Mouse (Mus musculus) kidney, embryonic 14.5 days (tissue): ENCODE measurements around the gene Cd19. TPM values are rescaled to one million over a fixed set of nuclear protein-coding genes. Genes with fewer than 3 reads are reported as not detected.

Source experiments
- ATAC-seq: fragments of 200-750 bp; cut with Nextera tagmentation; 2 replicates; pipeline ENCODE4 v1.8.0; 2017; ENCODE audit warnings: moderate number of reproducible peaks, mild to moderate bottlenecking, moderate TSS enrichment, moderate library complexity; ENCODE audit not compliant: low FRiP score, low TSS enrichment
- H3K27ac ChIP-seq: fragments of 300-500 bp; sonication (generic); 2 replicates; pipeline ENCODE4 v1.5.1; 2014; ENCODE audit warnings: low read depth, mild to moderate bottlenecking, low read length, moderate library complexity, mixed read lengths
- H3K27me3 ChIP-seq: fragments of 300-500 bp; sonication (generic); 2 replicates; pipeline ENCODE4 v1.6.1; 2014; ENCODE audit warnings: mild to moderate bottlenecking, low read length; ENCODE audit not compliant: control insufficient read depth, insufficient read depth
- H3K36me3 ChIP-seq: fragments of 300-500 bp; sonication (generic); 2 replicates; pipeline ENCODE4 v1.6.1; 2014; ENCODE audit warnings: low read length, mixed read lengths; ENCODE audit not compliant: control insufficient read depth, insufficient read depth
- H3K4me1 ChIP-seq: fragments of 300-500 bp; sonication (generic); 2 replicates; pipeline ENCODE4 v1.6.1; 2014; ENCODE audit warnings: low read length, mixed read lengths; ENCODE audit not compliant: control insufficient read depth, insufficient read depth
- H3K4me2 ChIP-seq: fragments of 300-500 bp; sonication (generic); replicated peaks from 2 replicates; pipeline ENCODE4 v1.6.1; 2014; ENCODE audit warnings: low read depth, mild to moderate bottlenecking, low read length
- H3K4me3 ChIP-seq: fragments of 300-500 bp; sonication (generic); 2 replicates; pipeline ENCODE4 v1.5.1; 2014; ENCODE audit warnings: mild to moderate bottlenecking, low read length
- H3K9ac ChIP-seq: fragments of 300-500 bp; sonication (generic); 2 replicates; pipeline ENCODE4 v1.6.1; 2014; ENCODE audit warnings: low read depth, mild to moderate bottlenecking, low read length, moderate library complexity
- H3K9me3 ChIP-seq: fragments of 300-500 bp; sonication (generic); 2 replicates; pipeline ENCODE4 v1.6.1; 2016; ENCODE audit warnings: low read length; ENCODE audit not compliant: control insufficient read depth
- WGBS: fragments of 180-500 bp; shearing (Covaris S2); extraction: QIAGEN DNeasy Blood & Tissue Kit; methylation state at CpG from one replicate; pipeline ENCODE4 v1.1.7; 2014; 5-methylcytosine and 5-hydroxymethylcytosine counted together
- polyA plus RNA-seq: library from polyadenylated mRNA; unstranded; fragments of >200 nt; fragmentation: Nextera tagmentation; extraction: Ambion mirVana; gene quantifications from 2 replicates; pipeline ENCODE4 v1.2.1, GENCODE M21; 2014

Cd19 gene
- polyA plus RNA-seq, 1 experiment from 2014 or later: not detected

GRCm38 (mm10) chr7:126456382-126457266 is 41.9 kb upstream of the Cd19 start:
- no peak overlapping the region for H3K4me2 ChIP-seq
- peaks cover 10% of the 10 kb centered on the region for H3K4me1 ChIP-seq
- no peaks in the 10 kb centered on the region for H3K9me3 ChIP-seq
- WGBS: 93% methylated on average over 17 of the region's 17 CpGs
- no peaks in the 10 kb centered on the region for H3K27me3 ChIP-seq
- no peak for ATAC-seq
- no peak overlapping the region for H3K27ac ChIP-seq
- no peak overlapping the region for H3K4me3 ChIP-seq
- H3K36me3 ChIP-seq: no peaks in the 10 kb centered on the region
- no peak overlapping the region for H3K9ac ChIP-seq

GRCm38 (mm10) chr7:126455242-126455641 is 40.6 kb upstream of the Cd19 start:
- 70% methylated on average over 2 of the region's 2 CpGs for whole genome bisulfite sequencing
- H3K4me1 ChIP-seq: peaks cover 10% of the 10 kb centered on the region
- H3K27me3 ChIP-seq: no peaks in the 10 kb centered on the region
- no peaks in the 10 kb centered on the region for H3K9me3 ChIP-seq
- no peak overlapping the region for H3K4me2 ChIP-seq
- no peak overlapping the region for H3K27ac ChIP-seq
- H3K4me3 ChIP-seq: no peak overlapping the region
- no peak for ATAC-seq
- H3K36me3 ChIP-seq: no peaks in the 10 kb centered on the region
- H3K9ac ChIP-seq: no peak overlapping the region

- H3K9me3 ChIP-seq: no peaks in the 10 kb centered on the region
- H3K4me3 ChIP-seq: no peak overlapping the region
- WGBS: 37% methylated on average over 7 of the region's 7 CpGs
- no peak for ATAC-seq
- no peak overlapping the region for H3K9ac ChIP-seq
- H3K27me3 ChIP-seq: no peaks in the 10 kb centered on the region
- peaks cover 7% of the 10 kb centered on the region for H3K4me1 ChIP-seq
- H3K36me3 ChIP-seq: peaks cover under 1% of the 10 kb centered on the region; the same call in 1 of the 2 replicates
- H3K4me2 ChIP-seq: no peak overlapping the region
- no peak overlapping the region for H3K27ac ChIP-seq
Measured at GRCm38 (mm10) chr7:126453861-126454260, 39.2 kb upstream of the Cd19 start.

GRCm38 (mm10) chr7:126452244-126452643 is 37.6 kb upstream of the Cd19 start:
- Histone ChIP-seq H3K27ac (no peak overlapping the region), H3K9me3 (no peaks in the 10 kb centered on the region), H3K36me3 (peaks cover 9% of the 10 kb centered on the region; the same call in 1 of the 2 replicates), H3K4me3 (no peak overlapping the region), H3K27me3 (no peaks in the 10 kb centered on the region), H3K4me1 (no peaks in the 10 kb centered on the region), H3K9ac (no peak overlapping the region), H3K4me2 (no peak overlapping the region)
- WGBS: 88% methylated on average over 3 of the region's 3 CpGs
- ATAC-seq: no peak

GRCm38 (mm10) chr7:126450641-126451040 is 36.0 kb upstream of the Cd19 start:
- no peak for ATAC-seq
- Histone ChIP-seq H3K9me3 (no peaks in the 10 kb centered on the region), H3K27me3 (no peaks in the 10 kb centered on the region), H3K4me1 (no peaks in the 10 kb centered on the region), H3K4me2 (no peak overlapping the region), H3K9ac (no peak overlapping the region), H3K4me3 (no peak overlapping the region), H3K36me3 (peaks cover 21% of the 10 kb centered on the region; the same call in 1 of the 2 replicates), H3K27ac (no peak overlapping the region)
- 92% methylated on average over 6 of the region's 6 CpGs for WGBS

GRCm38 (mm10) chr7:126449991-126450390 is 35.3 kb upstream of the Cd19 start:
- H3K9ac ChIP-seq: no peak overlapping the region
- WGBS: 92% methylated on average over 18 of the region's 18 CpGs
- no peaks in the 10 kb centered on the region for H3K27me3 ChIP-seq
- H3K36me3 ChIP-seq: peaks cover 27% of the 10 kb centered on the region; the same call in 1 of the 2 replicates
- ATAC-seq: no peak
- H3K4me3 ChIP-seq: no peak overlapping the region
- no peaks in the 10 kb centered on the region for H3K4me1 ChIP-seq
- no peak overlapping the region for H3K27ac ChIP-seq
- H3K9me3 ChIP-seq: no peaks in the 10 kb centered on the region
- H3K4me2 ChIP-seq: no peak overlapping the region

GRCm38 (mm10) chr7:126448481-126448880 is 33.8 kb upstream of the Cd19 start:
- H3K27ac ChIP-seq: no peak overlapping the region
- no peaks in the 10 kb centered on the region for H3K27me3 ChIP-seq
- H3K9me3 ChIP-seq: no peaks in the 10 kb centered on the region
- peaks cover 37% of the 10 kb centered on the region for H3K36me3 ChIP-seq
- no peak overlapping the region for H3K9ac ChIP-seq
- H3K4me2 ChIP-seq: no peak overlapping the region
- H3K4me1 ChIP-seq: no peaks in the 10 kb centered on the region
- 91% methylated on average over 19 of the region's 19 CpGs for WGBS
- no peak for ATAC-seq
- H3K4me3 ChIP-seq: no peak overlapping the region

- WGBS: 91% methylated on average over 21 of the region's 21 CpGs
- Histone ChIP-seq H3K27me3 (no peaks in the 10 kb centered on the region), H3K36me3 (peaks cover 37% of the 10 kb centered on the region), H3K4me2 (no peak overlapping the region), H3K4me3 (no peak overlapping the region), H3K9ac (no peak overlapping the region), H3K27ac (no peak overlapping the region), H3K9me3 (no peaks in the 10 kb centered on the region), H3K4me1 (no peaks in the 10 kb centered on the region)
- no peak for ATAC-seq
Measured at GRCm38 (mm10) chr7:126446217-126446616, 31.5 kb upstream of the Cd19 start.

GRCm38 (mm10) chr7:126445104-126445815 is 30.6 kb upstream of the Cd19 start:
- Histone ChIP-seq H3K4me2 (no peak overlapping the region), H3K9ac (no peak overlapping the region), H3K4me1 (no peaks in the 10 kb centered on the region), H3K36me3 (peaks cover 37% of the 10 kb centered on the region), H3K27ac (no peak overlapping the region), H3K4me3 (no peak overlapping the region), H3K27me3 (no peaks in the 10 kb centered on the region), H3K9me3 (no peaks in the 10 kb centered on the region)
- 92% methylated on average over 15 of the region's 15 CpGs for WGBS
- ATAC-seq: no peak
